Mouse (Mus musculus) E14TG2a.4 (cell line): ENCODE measurements around the gene Cct6b.
A peak's percentile ranks its signal among the peaks of the same experiment; 100 is the strongest.

Experiments
- H3K27me3 ChIP-seq: 2 replicates; pipeline ENCODE4 v1.6.1; 2014; ENCODE audit warnings: low read length, control low read depth; ENCODE audit not compliant: insufficient read depth
- H3K36me3 ChIP-seq: 2 replicates; pipeline ENCODE4 v1.6.1; 2014; ENCODE audit warnings: low read length, control low read depth; ENCODE audit not compliant: insufficient read depth
- H3K4me1 ChIP-seq: replicated peaks from 2 replicates; pipeline ENCODE4 v1.6.1; 2014; ENCODE audit warnings: low read depth, low read length, control low read depth
- H3K4me3 ChIP-seq: replicated peaks from 2 replicates; pipeline ENCODE4 v1.5.1; 2014; ENCODE audit warnings: mild to moderate bottlenecking, low read length
- H3K9me3 ChIP-seq: 2 replicates; pipeline ENCODE4 v1.6.1; 2014; ENCODE audit warnings: low read length, control low read depth
- CTCF ChIP-seq: conservative IDR thresholded peaks from 2 replicates; pipeline ENCODE4 v1.5.1; 2014; ENCODE audit warnings: low read length
- NANOG ChIP-seq: IDR thresholded peaks from 2 replicates; pipeline ENCODE4 v1.6.1; 2014; ENCODE audit warnings: borderline replicate concordance, low read length, mixed read lengths
- POU5F1 ChIP-seq: IDR thresholded peaks from 2 replicates; pipeline ENCODE4 v1.6.1; 2014; ENCODE audit warnings: low read length, borderline replicate concordance

Cct6b gene

GRCm38 (mm10) chr11:82763742-82764437 lies at the start of gene Cct6b, which contains the start of gene Zfp830:
Cct6b (minus strand) TSS chr11:82764321.
Zfp830 (plus strand) TSS chr11:82764345.
- Histone ChIP-seq H3K36me3 (peaks cover 30% of the 10 kb centered on the region), H3K4me3 (peak within 1 kb of the TSS; percentile 100), H3K4me1 (peaks cover 33% of the 10 kb centered on the region), H3K9me3 (no peaks in the 10 kb centered on the region), H3K27me3 (no peaks in the 10 kb centered on the region)
- no peak for TF ChIP-seq NANOG
- no peak for TF ChIP-seq CTCF

- TF ChIP-seq POU5F1 (no peak), NANOG (no peak), CTCF (no peak)
- H3K4me1 ChIP-seq = peaks cover 31% of the 10 kb centered on the region
- H3K27me3 ChIP-seq = no peaks in the 10 kb centered on the region
- no peaks in the 10 kb centered on the region for H3K9me3 ChIP-seq
- H3K36me3 ChIP-seq = peaks cover 71% of the 10 kb centered on the region
- no peak overlapping the region for H3K4me3 ChIP-seq
Observed at GRCm38 (mm10) chr11:82808485-82808884, 44.4 kb upstream of the Cct6b start.

GRCm38 (mm10) chr11:82807370-82807769 lies 43.2 kb upstream of the Cct6b start:
- peaks cover 20% of the 10 kb centered on the region for H3K4me1 ChIP-seq
- H3K36me3 ChIP-seq = peaks cover 79% of the 10 kb centered on the region
- H3K27me3 ChIP-seq = no peaks in the 10 kb centered on the region
- H3K4me3 ChIP-seq = no peak overlapping the region
- H3K9me3 ChIP-seq = no peaks in the 10 kb centered on the region
- TF ChIP-seq CTCF (no peak), NANOG (no peak), POU5F1 (no peak)

DNA sequence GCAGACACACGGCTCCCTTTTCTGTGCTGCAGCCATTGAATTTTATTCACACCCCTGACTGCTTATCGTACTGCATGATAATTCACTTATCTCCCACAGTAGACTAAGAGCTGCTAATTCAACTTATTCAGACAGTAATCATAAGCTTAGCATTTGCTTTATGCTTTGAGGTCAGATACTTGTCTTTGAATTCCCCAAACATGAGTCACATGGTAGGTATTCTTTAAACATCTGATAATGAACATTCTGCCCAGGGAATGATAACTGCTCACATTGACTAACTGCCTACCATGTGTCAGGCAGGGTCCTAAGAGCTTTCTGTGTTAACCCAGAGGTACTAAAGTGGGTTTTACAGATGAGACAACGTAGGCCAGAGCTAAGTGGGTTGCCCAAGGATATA lies 42.5 kb upstream of the Cct6b start:
- no peaks in the 10 kb centered on the region for H3K27me3 ChIP-seq
- peaks cover 16% of the 10 kb centered on the region for H3K4me1 ChIP-seq
- H3K9me3 ChIP-seq = no peaks in the 10 kb centered on the region
- no peak overlapping the region for H3K4me3 ChIP-seq
- H3K36me3 ChIP-seq = peaks cover 81% of the 10 kb centered on the region
- TF ChIP-seq NANOG = no peak
- TF ChIP-seq CTCF = no peak
- no peak for TF ChIP-seq POU5F1

GRCm38 (mm10) chr11:82783453-82783852 lies 19.3 kb upstream of the Cct6b start:
- Histone ChIP-seq H3K36me3 (peaks cover 56% of the 10 kb centered on the region), H3K4me3 (no peak overlapping the region), H3K27me3 (no peaks in the 10 kb centered on the region), H3K9me3 (no peaks in the 10 kb centered on the region), H3K4me1 (peaks cover 35% of the 10 kb centered on the region)
- TF ChIP-seq POU5F1 (no peak), CTCF (no peak), NANOG (no peak)

- TF ChIP-seq POU5F1 (no peak), CTCF (no peak), NANOG (no peak)
- H3K4me1 ChIP-seq = peaks cover 35% of the 10 kb centered on the region
- no peaks in the 10 kb centered on the region for H3K27me3 ChIP-seq
- peak overlapping the region; percentile 98 for H3K4me3 ChIP-seq
- H3K9me3 ChIP-seq = no peaks in the 10 kb centered on the region
- peaks cover 46% of the 10 kb centered on the region for H3K36me3 ChIP-seq
Observed at GRCm38 (mm10) chr11:82782197-82782596, 18.1 kb upstream of the Cct6b start.

DNA sequence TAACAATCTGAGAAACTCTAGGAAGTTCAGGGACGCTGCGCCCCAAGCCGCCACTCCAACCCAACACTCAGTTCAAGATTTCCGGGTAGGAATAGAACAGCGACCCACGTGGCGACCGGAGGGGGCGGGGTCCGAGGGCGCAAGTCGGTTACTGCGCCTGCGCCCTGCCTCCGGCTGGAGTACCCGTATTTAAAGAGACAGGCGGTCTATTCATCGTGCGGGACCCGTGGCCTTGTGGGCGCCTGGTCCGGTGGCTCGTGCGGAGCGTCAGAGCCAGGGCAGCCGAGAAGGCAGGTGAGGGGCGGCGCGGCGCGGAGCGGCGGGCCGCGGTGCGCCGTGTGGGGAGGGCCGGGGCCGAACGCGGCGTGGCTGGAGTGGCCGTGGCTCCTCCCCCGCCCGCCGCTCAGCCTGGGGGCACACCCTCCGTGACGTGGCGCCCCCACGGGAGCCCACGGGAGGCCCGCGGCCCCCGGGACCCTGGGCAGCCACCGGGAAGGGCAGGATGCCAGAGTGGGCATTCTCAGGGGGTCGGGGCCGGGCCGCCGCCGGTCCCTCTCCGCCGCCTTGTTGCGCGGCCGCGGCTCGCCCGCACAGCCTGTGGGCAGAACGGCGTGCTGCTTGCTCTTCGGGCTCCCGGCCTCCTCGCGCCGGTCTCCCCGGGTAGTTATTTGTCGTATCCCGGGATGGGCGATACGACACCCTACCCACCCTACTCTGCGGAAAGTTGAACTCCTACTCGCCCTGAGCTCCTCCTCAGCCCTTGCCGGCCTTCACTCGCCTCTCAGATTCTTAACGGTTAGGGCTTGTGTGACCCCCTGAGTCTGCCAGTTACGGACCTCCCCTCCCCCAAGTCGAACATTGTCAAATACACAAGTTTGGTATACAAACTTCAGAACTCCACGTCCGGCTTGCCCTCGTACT lies 17.1 kb upstream of the Cct6b start, which contains the start of gene Lig3:
Gene Lig3 (plus strand): TSS at position 126 of the 921 bp plus-strand sequence.
- peaks cover 42% of the 10 kb centered on the region for H3K36me3 ChIP-seq
- TF ChIP-seq NANOG (no peak), CTCF (no peak), POU5F1 (no peak)

GRCm38 (mm10) chr11:82780134-82780533 lies 16.0 kb upstream of the Cct6b start:
- Histone ChIP-seq H3K36me3 (peaks cover 31% of the 10 kb centered on the region), H3K4me3 (peak overlapping the region; percentile 98), H3K4me1 (peaks cover 35% of the 10 kb centered on the region), H3K27me3 (no peaks in the 10 kb centered on the region), H3K9me3 (no peaks in the 10 kb centered on the region)
- TF ChIP-seq CTCF (no peak), NANOG (no peak), POU5F1 (no peak)

More for the DNA sequence above, 17.1 kb upstream of the Cct6b start, which contains the start of gene Lig3:
- Histone ChIP-seq H3K4me1 (peaks cover 35% of the 10 kb centered on the region), H3K9me3 (no peaks in the 10 kb centered on the region), H3K27me3 (no peaks in the 10 kb centered on the region), H3K4me3 (peak within 1 kb of the TSS; percentile 98)
